Mouse (Mus musculus) liver, embryonic 14.5 days (tissue): Measurements from ENCODE around the gene Ern2.

Source experiments
- CTCF ChIP-seq: IDR thresholded peaks from 2 replicates; pipeline ENCODE4 v1.5.1; 2016; ENCODE audit warnings: antibody characterized with exemption, low read depth, control low read depth
- EP300 ChIP-seq: IDR thresholded peaks from 2 replicates; pipeline ENCODE4 v1.6.1; 2016; ENCODE audit warnings: antibody characterized with exemption, low read depth

GRCm38 (mm10) chr7:122138190-122138589 lies 47.8 kb downstream of the Ern2 start:
- TF ChIP-seq CTCF (no peak), EP300 (no peak)
